Mouse (Mus musculus): ENCODE data around the gene Ltbr. TPM values are rescaled to one million over a fixed set of nuclear protein-coding genes. Genes with fewer than 3 reads are reported as not detected.

The Ltbr gene
- total RNA-seq, 2 experiments from 2014 or later, result 15.3 to 17.7 TPM

DNA sequence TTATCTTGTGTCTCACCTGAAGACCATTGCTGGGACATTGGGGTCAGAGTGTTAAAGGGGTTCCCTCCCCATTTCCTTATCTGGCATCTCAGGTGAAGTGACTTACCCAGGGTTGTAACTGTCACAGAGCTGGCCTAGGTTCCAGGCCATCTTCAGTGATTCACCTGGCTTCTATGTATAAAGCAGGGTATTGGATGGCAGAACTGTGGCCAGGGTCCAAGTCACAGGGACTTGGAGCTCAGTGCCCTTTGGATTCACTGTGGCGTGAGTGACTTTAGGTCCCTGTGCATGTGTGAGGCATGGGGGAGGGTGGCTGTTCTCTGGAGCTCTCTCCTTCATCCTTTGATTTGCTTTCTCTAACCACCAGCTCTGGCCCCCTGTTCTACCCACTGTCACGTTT is 32.3 kb upstream of the Ltbr start:
- DNase-seq (ENCODE audit: low spot score), result no peak

DNA sequence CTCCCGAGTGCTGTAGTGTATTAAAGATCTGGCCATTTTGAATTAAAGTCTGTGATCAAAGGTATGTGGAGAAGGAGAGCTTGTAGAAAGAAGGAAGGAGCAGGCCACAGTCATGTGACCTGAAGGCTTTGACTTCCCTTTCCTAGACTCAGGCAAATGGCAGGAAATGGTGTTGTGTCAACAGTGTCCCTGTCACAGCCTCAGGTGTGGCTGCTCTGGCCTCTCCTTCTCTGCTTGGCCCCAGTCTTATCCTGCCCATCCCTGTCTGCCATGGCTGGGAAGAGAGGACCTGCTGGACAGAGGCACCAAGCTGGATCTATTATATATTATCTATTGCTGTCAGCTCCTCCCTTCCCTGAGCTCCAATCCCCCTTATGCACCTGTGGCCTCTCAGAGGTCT is 31.9 kb upstream of the Ltbr start:
- no peak for DNase-seq (ENCODE audit: low spot score)

GRCm38 (mm10) chr6:125344866-125345265 is 31.2 kb upstream of the Ltbr start:
- no peak for DNase-seq (ENCODE audit: low spot score)

DNA sequence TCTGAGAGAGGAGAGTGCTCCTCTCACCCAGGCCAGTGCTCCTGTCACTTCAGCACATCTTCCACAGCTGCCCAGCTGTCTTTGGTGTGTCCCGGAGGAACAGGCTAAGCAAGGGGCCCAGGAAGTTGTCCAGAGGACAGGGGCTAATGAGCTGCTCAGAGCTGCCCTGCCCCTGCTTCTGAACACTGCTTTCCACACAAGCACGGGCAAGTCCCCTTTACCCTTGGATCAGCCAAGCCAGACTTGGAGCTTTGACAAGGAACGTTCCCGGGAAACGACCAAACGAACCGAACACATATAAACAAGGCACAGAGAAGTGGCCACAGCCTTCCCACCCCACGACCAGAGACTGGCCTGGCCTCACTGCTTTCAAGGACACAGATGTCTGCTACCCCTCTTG is 30.4 kb upstream of the Ltbr start:
- DNase-seq (ENCODE audit: low spot score), result peak; percentile 39

GRCm38 (mm10) chr6:125342198-125342597 is 28.5 kb upstream of the Ltbr start:
- DNase-seq (ENCODE audit: low spot score), result no peak

GRCm38 (mm10) chr6:125340244-125340643 is 26.6 kb upstream of the Ltbr start:
- no peak for DNase-seq (ENCODE audit: low spot score)

GRCm38 (mm10) chr6:125338791-125339660 is 25.3 kb upstream of the Ltbr start:
- DNase-seq (ENCODE audit: low spot score), result no peak

GRCm38 (mm10) chr6:125334356-125334755 is 20.7 kb upstream of the Ltbr start:
- DNase-seq (ENCODE audit: low spot score), result no peak

DNA sequence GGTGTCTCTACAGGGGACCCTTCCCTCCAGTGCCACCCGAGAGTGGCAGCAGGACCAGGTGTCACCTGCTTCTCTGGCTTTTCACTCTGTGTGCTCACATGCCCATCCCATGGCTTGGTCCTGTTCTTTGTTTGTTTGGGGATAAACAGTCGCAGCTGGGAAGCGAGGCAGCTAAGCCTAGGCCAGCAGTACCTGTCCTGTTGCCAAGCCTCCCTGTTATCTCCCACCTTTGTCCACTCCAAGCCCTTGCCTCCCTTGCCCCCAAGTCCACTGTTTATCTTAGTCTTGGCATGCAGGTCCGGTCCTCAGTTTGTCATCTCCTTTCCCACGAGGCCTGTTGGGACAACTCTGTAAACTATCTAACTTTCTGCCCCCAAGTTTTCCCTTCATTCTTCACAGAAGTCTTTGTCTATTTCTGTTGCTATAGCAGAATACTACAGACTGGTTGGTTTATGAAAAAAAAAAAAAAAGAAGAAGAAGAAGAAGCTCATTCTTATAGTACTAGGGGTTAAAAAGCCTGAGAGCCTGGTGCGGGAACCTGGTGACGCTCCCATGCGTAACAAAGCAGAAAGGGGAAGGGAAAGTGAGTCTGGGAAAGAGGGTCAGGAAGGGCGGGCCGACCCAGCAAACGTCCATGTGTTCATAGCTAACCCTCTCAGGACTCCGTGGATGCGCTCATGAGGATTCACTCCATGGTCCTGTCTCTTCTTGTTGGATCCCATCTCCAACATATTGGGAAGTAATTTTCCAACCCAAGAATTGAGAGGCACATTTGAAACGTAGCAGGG is 19.6 kb upstream of the Ltbr start:
- DNase-seq (ENCODE audit: low spot score), result no peak

- DNase-seq (ENCODE audit: low spot score), result peak; percentile 92
These were observed 17.1 kb upstream of the Ltbr start for GRCm38 (mm10) chr6:125330626-125331326.

GRCm38 (mm10) chr6:125328243-125328642 is 14.6 kb upstream of the Ltbr start:
- peak; percentile 47 for DNase-seq (ENCODE audit: low spot score)

- DNase-seq (ENCODE audit: low spot score), result no peak
These were observed 11.7 kb upstream of the Ltbr start for GRCm38 (mm10) chr6:125325337-125325736.

- DNase-seq (ENCODE audit: low spot score), result no peak
These were observed 9.9 kb upstream of the Ltbr start for GRCm38 (mm10) chr6:125323547-125323946.

DNA sequence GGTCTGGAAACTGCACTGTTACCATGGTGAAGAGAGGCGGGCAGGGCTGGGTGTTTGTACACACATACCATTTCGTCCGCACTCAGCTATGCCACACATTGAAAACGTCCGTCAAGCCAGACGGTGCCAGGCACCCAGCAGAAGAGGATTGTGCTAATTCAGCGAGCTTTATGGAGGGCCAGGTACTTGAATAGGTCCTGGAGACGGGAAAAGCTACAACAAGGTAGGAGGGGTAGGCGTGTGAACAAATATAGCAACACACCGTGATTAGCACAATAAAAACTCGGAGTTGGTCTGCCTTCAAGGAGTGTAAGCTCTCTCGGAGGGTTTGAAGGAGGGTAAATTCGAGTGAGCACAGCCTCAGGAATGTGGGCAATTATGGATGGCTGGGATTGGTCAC is 9.1 kb upstream of the Ltbr start:
- DNase-seq (ENCODE audit: low spot score), result no peak

DNA sequence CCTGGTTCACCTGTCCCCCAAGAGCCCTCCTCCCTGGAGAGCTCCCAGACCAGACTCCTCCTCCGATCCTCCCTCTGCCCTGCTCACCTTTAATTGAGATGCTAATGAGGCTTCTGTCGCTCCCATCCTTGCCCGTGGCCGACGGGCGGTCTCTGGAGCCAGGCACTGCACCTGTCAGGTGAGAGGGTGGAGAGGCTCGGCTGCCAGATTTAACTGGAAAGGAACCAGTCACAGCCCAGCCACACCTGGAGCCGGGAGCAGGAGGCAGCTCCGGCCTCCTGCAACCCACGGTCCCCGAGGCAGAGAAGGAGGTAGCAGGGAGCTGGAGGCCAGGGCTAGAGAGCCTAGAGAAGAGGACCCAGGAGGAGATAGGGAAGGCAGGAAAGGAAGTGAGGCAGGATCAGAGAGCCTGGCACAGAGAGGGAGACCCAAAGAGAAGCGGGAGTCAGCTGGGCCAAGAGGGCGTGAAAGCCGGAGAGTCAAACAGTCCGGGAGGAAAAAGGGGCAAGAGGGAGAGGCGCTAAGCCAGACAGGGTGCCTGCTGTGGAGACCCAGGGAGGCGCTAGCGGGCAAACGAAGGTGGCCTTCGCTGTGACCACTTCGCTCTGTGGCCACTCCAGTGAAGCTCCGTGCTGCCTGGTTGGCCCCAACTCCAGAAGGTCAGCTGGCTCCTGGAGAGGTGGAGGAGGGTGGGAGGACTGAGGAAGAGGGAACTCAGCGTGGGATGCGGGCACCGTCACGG is 7.6 kb upstream of the Ltbr start:
- no peak for DNase-seq (ENCODE audit: low spot score)

DNA sequence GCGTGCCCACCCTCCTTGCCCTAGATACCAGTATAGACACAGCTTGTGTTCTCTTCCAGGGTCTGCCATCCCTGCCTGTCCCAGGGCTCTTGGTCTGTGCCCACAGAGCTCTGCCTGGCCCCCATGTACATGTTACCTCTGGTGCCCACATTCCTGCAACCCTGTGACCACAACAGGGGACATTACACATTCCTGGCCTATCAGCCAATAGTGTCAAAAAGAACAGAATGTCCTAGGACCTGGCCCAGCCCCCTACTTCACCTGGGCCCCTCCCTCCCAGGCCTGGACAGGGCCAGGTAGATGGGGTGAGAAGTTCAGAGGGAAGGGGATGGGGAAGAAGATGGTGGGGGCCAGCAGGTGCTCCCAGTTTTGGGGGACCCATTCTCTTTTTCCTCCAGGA is 6.6 kb upstream of the Ltbr start, which contains the start of gene Scnn1a:
TSS of gene Scnn1a (plus strand) at position 337 of the 400 bp plus-strand sequence.
- no peak for DNase-seq (ENCODE audit: low spot score)

GRCm38 (mm10) chr6:125319919-125320296 is 6.2 kb upstream of the Ltbr start:
- no peak for DNase-seq (ENCODE audit: low spot score)

DNA sequence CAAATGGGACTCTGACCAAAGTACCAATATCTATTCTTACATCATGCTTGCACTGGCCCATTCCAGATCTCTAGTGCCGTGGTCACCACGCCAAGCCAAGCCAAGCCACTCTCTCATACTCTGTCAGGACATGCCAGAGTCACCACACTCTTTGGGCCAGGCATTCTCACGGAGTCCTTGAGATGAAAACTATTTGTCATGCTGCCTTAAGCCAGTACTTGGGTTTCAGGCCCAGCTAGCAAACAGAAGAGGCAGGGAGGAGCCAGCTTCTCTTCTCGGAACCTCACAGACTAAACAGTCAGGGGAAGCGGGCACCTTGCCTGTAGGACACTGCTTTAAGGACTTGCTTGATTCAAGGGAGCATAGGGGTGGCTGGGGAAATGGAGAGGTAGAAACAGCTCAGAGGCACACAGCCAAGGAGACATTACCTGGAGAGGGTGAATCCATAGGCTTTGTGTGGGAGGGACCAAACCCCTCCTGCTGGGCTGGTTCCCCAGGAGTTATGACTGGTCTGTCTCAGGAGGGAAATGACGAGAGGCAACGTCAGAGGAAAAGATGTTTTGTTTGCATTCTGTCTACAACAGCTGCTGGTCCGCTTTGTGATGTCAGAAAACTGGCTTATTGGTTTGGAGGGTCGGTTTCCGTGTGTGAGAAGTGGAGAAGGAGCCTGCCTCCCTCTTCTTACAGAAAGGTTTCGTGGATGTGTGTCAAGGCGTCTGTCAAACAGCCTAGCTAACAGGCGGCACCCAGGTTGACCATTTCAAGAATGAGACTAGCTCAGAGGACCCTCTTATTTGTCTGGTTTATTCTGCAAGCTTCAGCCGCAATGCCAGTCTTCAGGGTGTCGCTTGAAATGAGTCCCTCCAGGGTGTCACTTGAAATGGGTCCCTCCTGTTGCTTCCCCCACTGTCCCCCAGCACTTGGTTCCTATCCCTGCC is 5.6 kb upstream of the Ltbr start:
- DNase-seq (ENCODE audit: low spot score), result no peak

DNA sequence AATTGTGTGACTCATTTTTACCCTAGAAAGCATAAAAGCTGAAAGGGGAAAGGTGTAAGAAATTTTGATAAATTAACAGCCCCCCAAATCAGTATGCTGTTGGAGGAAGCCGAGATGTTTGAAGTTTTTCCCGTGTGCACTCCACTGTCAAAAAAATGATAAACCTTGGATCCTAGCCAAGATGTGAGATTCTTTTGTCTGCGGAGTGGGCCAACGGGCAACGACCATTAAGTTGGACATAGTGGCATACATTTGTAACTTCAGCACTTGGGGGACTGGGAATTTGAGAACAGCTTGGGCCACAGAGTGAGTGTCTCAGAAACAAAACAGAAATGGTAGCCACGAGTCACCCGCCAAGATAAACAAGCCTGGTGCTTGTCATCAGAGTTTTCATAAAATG is 3.4 kb upstream of the Ltbr start:
- DNase-seq (ENCODE audit: low spot score), result no peak

GRCm38 (mm10) chr6:125314746-125315145 is 1.1 kb upstream of the Ltbr start:
- no peak for DNase-seq (ENCODE audit: low spot score)
